Mouse (Mus musculus): ENCODE measurements at regions not wholly inside any gene's neighbourhood (a gene's known extent, or its start where the extent isn't known, plus 50 kb on each side); places are given as distances from the start of the nearest gene placed in this dataset.

DNA sequence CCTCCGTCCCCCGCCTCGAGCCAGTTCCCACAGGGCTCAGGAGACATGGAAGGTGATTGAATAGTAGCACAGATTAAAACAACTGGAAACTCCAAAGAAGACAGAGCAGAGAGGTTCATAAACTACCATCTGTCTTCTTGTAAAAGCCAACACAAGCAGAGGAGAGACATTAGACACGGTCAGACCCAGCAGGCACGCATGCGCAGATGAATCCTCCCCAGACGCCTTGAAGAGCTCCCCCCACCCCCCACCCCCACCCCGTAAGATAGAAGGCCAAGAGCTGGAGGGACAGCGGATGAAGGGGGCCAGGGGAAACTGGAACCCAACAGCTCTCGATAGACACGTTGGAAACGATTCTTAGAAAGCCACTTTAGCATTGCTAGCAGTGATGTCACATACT lies 101.2 kb downstream of the Cdc5l start:
- no peak for TF ChIP-seq POLR2A (IDR thresholded peaks at IDR 0.05; ENCODE audit: borderline replicate concordance, extremely low read depth, low read depth, low read length)
- TF ChIP-seq CTCF (IDR thresholded peaks at IDR 0.05; ENCODE audit: insufficient read depth, low read length): no peak
